Mouse (Mus musculus): Measurements from ENCODE around the gene Cdyl2. TPM values are rescaled to one million over a fixed set of nuclear protein-coding genes. Genes with fewer than 3 reads are reported as not detected.

Gene Cdyl2
- total RNA-seq, 4 experiments from 2014 or later, result 9.2 to 10.3 (median 9.5) TPM

GRCm38 (mm10) chr8:116540136-116540535 is 192.7 kb downstream of the Cdyl2 start:
- no peak for DNase-seq (ENCODE audit: low spot score in 2 of 2)

GRCm38 (mm10) chr8:116538763-116539162 is 194.0 kb downstream of the Cdyl2 start:
- no peak for DNase-seq (ENCODE audit: low spot score in 2 of 2)

- no peak for DNase-seq (ENCODE audit: low spot score in 2 of 2)
Observed at GRCm38 (mm10) chr8:116536786-116537185, 196.0 kb downstream of the Cdyl2 start.

- no peak for DNase-seq (ENCODE audit: low spot score in 2 of 2)
Observed at GRCm38 (mm10) chr8:116533081-116533480, 199.7 kb downstream of the Cdyl2 start.

GRCm38 (mm10) chr8:116528736-116529135 is 204.1 kb downstream of the Cdyl2 start:
- DNase-seq (ENCODE audit: low spot score in 2 of 2), result no peak

- no peak for DNase-seq (ENCODE audit: low spot score in 2 of 2)
Observed at GRCm38 (mm10) chr8:116524915-116525314, 207.9 kb downstream of the Cdyl2 start.

Other genes with a start within 250 kb of the Cdyl2 start
- gene Dynlrb2, start 228.0 kb downstream of the Cdyl2 start, total RNA-seq (2022), result 1 to 10 TPM in 3 of 4 experiments, not detected in 1; 2.2 to 5.3 (median 2.8) TPM
- gene Cmc2, start 188.5 kb upstream of the Cdyl2 start, total RNA-seq (2022), result 10 to 100 TPM; 11.8 to 13.6 (median 13.1) TPM
- gene Cenpn, start 188.7 kb upstream of the Cdyl2 start, total RNA-seq (2022), result 1 to 10 TPM; 1.1 to 1.9 (median 1.6) TPM
- gene Atmin, start 210.4 kb upstream of the Cdyl2 start, total RNA-seq (2022), result 10 to 100 TPM; 44.4 to 47.7 (median 45.2) TPM
- gene 1700030J22Rik, start 246.0 kb upstream of the Cdyl2 start, total RNA-seq (2022), result 10 to 100 TPM in 1 of 4 experiments, 1 to 10 TPM in 3; 7.3 to 10.6 (median 8.6) TPM

Measured in layer of hippocampus, adult 8-10 months (tissue).